Mouse (Mus musculus): Measurements from ENCODE around the gene Ubxn2a.

GRCm38 (mm10) chr12:4889891-4890290 lies 17.6 kb downstream of the Ubxn2a start:
- TF ChIP-seq CTCF (IDR thresholded peaks at IDR 0.05; ENCODE audit: extremely low read depth, insufficient read depth, insufficient read length, insufficient replicate concordance): no peak
- TF ChIP-seq POLR2A (IDR thresholded peaks at IDR 0.05; ENCODE audit: low read depth, low read length): no peak
